Mouse (Mus musculus) natural killer cell, adult 2 months (primary cell): ENCODE measurements at regions not wholly inside any gene's neighbourhood (a gene's known extent, or its start where the extent isn't known, plus 50 kb on each side); places are given as distances from the start of the nearest gene placed in this dataset.

Source experiments
- DNase-seq, 2 experiments: peaks; one replicate each; pipeline ENCODE4 v3.0.0; 2022; ENCODE audit warnings: low spot score in 2 of 2

DNA sequence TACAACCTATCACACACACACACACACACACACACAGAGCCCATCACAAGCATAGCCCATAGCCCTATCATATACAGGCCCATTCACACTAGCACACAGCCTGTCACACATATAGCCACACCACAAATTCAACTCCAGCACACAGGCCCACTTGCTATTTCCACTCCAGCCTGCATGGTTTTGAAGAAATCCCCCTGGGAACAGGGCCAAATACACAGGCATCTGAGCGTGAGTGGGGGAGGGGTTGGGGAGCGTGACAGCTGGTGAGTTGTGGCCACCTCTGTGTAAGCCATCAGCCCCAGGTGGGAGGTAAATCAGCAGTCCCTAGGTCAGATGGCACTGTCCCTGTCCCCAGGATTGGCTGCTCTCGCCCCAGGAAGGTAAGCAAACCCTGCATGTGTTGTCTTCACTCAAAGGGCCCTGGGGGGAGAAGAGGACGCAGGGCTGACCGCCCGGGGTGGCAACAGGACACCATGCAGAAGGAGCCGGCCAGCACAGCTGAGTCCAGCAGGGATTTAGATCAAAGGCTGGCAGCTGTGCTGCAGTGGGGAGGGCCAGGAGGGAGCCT, 153.6 kb upstream of the Gm3448 start:
- DNase-seq, result no peak

DNA sequence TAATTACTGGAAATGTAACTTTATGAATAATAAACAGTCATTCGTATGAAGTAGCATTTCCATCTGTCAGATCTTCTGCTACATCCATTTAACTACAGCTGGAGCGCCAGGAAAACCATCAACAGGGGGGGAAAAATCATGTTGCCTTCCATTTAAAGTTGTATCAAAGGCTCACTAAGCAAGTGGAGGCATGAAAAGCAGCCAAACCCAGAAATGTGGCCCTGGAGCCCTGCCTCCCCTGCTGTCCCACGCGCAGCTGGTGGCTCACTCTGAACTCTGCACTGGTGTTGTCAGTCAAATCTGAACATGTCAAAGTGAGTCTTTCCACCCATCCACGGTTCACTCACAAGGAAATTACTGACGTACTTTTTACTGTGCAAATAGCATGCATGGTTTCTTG, 152.5 kb upstream of the Gm3448 start:
- DNase-seq, result no peak

DNA sequence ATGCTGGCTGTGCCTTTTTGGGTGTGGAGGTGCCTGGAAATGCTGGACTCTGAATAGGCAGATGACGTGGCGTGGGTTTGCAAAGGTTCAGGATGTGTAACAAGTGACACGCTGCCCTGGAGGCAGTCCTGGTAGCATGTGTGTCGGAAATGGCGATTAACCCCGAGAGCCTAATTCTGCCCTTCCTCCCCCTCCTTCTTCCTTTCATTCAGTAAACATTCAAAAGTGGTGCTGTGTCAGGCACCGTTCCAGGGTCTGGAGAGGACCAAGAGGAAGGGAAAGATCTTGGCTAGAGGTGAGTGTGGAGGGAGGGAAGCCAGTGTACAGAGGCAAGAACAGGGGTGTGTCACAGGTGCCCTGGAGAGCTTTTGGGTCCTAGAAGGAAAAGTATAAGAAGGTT, 151.5 kb upstream of the Gm3448 start:
- DNase-seq, result no peak

DNA sequence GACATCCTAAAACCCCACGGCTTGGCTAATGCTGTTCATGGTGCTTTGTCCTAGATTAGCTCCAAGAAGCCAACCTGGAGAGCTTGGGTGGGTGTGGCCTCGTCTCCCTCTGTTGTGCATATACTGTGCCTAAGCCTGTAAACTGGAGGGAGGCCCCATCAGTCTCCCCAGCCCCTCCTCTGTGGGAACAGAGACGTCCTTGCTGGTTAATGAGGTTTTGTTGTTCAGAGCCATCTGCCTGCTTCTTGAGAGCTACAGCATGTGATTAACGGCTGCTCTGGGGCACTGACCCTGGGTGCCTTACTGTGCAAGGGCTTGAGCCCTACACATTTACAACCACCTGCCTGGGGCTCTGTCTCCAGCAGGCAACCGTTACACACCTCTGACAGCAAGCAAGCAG, 143.9 kb upstream of the Gm3448 start:
- DNase-seq, result no peak

DNA sequence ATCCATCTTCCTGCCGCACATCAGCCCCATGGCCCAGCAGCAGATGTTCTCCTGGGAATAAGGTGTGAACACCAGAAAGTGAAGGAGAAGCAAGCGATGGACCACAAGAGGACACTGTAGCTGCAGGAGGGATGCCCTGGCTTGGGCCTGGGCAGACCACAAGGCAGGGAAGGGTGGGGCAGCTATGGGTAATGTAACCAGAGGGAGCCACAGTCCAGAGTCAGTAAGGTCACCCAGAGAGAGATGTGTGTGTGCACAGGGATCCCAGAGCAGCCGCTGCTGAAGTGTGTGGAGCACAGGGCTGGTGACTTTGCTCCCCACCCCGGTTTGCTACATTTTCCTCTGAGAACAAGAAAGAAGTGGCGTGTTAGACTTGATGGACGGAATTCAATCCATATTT, 142.5 kb upstream of the Gm3448 start:
- DNase-seq, result no peak

DNA sequence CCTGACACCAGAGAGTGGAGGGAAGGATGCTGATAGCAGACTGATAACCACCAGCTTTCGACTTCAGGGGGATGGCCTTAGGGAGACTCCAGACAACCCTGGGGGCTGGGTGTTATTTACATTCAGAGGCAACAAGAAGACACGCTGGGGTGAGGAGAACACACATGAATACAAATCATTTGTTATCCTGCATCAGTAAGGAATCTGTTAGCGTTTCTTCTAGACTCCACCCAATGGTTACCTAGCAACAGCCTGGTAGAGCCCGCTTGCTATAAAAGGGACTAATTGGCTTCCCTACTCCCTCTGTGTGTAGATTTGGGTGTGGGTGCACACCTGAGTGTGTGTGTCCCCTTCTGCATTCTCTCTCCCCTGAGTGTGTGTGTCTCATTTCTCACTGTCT, 140.8 kb upstream of the Gm3448 start:
- no peak for DNase-seq

DNA sequence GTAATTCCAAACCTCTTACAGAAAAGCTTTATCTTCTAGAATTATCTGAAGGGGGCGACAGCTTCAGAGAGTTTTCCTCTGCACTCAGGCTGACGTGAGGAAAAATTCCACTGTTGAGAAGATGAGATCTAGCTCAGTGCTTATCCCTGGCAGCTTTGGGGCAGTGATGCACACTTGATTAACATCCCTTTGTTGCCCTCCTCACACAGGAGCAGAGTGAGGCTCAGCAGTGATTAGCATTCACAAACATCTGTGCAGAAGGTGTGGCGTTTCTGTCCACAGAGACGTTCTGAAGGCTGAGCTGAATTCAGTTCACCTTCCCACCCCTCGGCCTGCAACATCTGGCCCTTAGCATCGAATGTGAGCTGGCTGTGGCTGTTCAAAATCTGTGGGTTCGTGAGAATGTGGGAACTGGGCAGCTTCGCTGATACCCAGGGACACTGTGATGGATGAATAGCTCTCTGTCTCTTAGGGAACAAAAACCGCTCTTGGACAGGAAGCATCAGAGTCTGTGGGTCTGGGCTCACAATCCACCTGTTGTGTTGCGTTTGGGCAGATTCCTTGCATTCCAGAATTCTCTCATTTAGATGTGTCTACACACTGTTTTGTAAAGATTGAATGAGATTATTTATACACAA, 139.0 kb upstream of the Gm3448 start:
- DNase-seq, result no peak

DNA sequence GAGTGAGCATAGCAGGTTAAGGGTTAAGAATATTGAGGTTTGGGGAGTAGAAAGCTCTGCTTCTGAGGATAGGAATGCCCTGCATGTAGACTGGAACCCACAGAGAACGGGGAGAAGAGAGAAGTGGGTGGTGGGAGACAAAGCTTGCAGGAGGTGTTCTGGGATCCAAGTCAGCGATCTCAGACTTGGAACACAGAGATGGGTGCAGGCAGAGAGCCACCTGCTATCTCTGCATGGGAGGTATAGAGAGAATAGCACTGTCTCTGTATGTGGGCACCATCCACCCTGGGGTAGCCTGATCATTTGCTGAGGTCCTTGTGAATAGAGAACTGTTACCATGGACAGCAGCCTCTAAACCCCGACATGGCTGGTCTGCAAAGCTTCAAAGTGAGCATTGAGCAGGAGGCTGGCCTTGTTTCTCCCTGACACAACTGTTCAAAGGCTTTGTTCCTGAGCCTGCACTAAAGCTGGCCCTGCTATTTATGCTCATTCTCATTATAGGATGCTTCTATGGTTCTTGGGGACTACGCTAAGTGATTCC, 138.1 kb upstream of the Gm3448 start:
- no peak for DNase-seq

DNA sequence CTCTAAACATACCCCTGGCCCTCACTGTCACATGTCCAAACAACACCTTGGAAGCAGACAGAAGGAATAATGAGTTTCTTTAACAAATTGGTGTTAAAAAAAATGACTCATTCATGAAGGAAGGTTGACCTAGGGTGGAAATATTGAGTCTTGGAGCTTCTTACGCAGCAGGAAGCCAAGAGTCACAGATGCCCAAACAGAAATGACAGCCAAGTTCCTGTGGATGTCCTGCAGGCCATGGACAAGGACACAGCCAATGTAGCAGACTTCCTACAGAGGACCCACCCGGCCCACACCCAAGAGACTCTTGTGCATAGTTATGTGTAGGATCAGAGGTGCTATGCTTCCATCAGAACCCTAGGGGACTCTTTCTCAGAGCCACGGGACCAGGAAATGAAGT, 136.1 kb upstream of the Gm3448 start:
- DNase-seq, result no peak

DNA sequence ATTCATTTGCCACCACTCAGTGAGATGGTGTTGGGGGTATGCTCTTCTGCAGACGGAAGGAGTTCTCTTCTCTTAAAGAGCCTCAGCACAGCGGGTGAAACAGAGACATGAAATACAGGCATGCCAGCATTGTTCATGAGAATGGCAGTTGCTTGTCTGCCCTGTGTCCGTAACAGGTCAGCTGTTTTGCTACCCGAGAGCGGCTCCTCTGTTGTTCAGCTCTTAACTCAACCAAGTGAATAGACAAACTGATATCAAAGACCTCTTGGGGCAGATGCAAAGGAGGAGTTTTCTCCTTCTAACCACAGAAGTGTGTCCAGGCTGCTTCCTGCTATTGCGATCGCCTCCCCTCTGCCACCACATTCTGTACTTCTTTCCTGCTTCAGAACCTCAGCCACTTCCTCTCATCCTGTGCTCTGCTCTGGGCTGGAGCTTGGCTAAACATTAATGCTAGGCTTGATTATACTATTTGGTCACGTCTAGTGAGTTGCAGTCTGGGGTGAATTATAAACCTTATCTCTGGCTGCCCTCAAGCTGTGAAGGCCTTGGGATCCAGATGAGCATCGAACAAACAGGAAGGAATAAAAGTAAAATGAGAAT, 133.1 kb upstream of the Gm3448 start:
- peak in 1 of 2 experiments; percentile 19 for DNase-seq

DNA sequence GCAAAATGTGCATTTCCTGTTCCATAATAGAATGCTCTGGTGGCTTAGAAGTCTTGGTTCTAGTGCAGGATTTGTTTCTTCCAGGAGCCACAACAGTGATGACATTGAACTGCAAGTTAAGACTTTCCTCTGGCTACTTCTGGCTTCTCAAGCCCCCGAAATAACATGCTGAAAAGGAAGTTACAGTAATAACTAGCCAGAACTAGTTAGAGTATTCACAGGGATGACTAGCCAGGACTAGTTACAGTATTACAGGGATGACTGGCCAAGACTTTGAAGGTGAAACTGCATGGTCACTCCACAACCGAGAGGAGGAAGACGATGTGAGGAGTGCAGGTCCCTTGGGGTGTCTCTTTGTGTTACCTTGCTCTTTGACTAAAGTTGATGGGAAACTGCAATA, 126.6 kb upstream of the Gm3448 start:
- no peak for DNase-seq

DNA sequence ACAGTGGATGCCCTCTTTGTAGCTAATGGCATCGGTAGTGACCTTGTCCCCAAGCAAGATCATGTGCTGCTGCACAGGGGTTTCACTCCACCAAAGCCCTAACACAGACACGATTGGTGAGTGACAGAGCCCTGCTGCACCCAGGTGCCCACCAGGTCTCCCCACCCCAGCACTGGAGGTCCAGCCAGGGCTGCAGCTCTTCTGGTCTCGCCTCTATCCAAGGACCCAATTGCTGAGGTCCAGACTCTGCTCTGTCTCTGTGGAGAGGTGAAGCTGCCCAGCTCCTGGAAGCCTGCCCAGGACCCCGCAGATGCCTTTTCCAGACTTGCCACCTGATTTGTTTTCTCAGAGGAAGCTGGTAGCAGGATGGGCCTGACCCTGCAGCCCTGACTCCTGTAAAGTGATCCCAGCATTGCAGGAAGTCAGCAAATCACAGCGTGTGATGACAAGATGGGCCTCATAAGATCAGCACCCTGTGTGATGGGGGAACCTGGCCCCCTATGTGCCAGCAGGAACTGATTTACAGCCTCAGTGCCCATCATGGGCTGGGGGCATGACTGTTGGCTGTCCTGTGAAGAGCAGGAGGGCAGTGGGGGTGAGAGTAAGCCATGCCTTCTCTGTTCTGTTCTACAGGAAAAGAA, 116.5 kb upstream of the Gm3448 start:
- no peak for DNase-seq

DNA sequence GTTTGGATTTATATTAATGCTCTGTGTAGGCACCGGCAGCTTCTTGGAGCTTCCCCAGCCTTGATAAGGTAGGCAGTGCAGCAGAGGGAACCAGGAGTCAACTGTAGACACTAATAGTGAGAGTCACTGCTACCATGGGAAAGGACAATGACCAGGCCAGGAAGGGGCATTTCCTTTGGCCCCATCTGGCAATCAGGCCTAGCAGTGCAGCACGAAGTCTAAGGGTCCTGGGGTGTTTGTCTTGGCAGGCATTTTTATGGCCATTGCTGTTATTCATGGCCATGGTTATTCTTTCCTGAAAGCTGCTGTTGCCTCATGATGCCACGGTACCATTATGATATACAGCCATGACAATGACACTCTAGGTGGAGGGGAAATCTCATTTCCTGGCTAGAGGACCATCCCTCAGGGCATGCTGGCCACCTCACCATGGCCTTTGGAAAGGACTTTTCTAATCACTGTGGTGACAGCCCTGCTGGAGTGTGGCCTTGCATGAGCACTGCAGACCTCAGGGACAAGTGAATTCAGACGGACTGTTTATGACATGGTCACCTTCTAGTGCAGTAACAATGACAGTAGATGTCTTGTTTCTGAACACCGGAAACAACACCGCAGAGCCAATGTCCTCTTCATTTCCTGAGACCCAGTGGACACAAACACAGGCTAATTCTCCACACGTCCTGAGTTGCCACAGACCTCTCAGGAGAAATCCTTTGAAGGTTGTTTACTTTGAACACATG, 111.8 kb upstream of the Gm3448 start:
- DNase-seq, result no peak

DNA sequence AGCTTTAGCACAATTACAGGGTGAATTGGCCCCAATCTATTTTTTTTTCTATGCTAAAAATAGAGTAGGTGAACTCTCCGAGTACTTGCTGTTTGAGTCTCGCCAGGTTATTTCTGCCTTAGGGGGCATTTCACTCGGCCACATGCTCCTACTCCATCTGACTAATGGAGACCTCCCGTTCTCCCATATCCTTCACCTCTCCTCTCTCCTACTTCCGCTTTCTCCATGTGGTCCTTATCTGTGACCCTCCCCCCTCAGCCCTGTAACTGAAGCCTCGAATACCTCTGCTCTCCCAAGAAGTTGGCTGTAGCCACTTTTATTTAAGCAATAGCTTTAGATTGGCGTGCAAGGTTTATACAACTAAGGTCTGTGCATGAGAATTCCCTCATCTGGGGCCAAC, 111.1 kb upstream of the Gm3448 start:
- no peak for DNase-seq

DNA sequence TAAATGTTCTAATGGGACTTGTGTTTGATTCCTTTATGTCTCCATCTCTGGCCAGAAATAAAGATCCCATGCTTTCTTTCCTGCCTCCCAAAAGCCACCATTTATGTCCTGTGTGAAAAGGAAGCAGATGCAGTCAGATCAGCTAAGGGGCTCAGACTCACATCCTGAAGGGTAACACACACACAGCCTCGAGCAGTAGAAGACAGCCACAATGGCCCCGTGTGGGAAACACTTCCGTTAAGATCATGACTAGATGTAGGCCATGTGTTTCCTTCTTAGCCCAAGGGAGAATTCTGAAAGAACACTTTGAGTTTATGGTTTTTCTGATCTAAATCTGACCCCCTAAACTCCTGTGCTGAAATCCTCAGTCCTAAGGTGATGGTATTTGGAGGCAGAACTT, 110.4 kb upstream of the Gm3448 start:
- no peak for DNase-seq

DNA sequence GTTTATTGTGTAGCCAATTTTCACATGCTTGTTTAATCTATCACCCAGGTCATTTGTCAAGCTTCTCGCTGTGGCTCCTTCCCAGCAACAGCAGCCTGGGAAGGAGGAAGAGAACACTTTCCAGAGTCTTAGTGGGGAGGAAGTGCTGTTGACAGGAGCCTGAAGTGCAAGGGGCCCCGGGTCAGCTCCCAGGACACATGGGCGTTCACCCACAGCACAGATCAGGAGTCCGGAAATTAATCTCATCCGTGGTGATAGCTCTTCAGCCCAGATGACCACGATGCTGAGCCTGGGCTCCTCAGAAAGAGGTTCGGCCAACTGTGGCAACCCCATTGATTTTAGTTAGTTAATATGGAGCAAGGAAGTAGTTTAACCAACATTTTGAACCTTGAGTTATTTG, 105.3 kb upstream of the Gm3448 start:
- DNase-seq, result no peak

DNA sequence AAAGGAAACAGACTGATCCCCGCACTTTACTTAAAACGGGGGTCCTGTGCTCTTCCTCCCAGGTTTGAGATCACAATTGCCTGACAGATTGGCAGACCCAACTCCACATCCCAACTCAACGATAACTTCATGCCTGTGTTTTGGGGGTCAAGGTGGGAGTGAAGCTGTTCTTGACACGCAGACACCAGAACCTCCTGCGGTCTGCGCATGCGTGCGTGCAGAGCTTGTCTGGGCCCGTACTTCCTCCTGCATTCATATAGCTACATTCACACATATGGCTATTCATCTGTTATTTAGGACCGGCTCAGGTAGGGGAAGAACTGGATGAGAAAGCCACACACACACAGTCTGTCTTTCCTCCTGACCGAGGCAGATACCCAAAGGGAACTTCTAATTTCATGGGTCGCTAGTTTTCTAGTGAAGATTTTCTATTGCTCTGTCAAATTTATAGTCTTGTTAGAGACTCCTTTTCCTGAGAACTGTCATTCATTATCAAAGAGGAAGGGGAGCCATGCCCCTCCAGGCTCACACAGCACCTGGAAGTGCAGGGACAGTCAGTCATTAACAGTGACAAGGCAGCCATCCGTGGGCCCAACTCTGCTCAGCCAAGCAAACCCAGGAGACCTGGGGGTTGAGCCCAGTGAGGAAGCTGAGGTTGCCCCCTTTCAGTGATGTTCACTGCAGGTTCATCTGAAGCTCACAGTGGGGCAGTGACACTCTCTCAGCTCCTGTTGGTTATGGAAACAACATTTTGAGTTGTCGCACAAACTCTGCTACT, 104.0 kb upstream of the Gm3448 start:
- DNase-seq, result no peak

DNA sequence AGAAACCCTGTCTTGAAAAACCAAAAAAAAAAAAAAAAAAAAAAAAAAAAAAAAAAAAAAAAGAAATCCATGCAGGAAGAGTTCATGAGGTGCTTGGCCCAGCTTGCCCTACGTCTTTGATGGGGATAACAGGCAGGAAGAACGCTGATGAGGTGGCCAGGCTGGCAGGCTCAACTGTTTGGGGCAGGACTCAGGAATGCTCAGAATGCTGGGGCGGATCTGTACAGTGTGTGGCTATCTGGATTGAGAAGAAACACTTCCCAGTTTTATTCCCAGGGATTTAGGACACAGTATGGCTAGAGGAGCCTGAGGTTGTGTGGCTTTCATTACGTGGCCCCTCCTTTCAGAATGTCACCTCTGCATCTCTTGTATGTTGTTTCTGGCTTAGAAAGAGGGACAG, 99.1 kb upstream of the Gm3448 start:
- DNase-seq, result no peak
